Mouse (Mus musculus) cortical plate, adult 2 months (tissue): ENCODE measurements at regions not wholly inside any gene's neighbourhood (a gene's known extent, or its start where the extent isn't known, plus 50 kb on each side); places are given as distances from the start of the nearest gene placed in this dataset.

Experiments used
- CTCF ChIP-seq: fragments of 200-500 bp; IDR thresholded peaks from 2 replicates; pipeline ENCODE4 v1.5.1; 2011; ENCODE audit warnings: mild to moderate bottlenecking, control low read depth, low read length; ENCODE audit not compliant: insufficient read depth; ENCODE audit errors: extremely low read depth
- POLR2A ChIP-seq: fragments of 200-500 bp; IDR thresholded peaks from 2 replicates; pipeline ENCODE4 v1.6.1; 2011; ENCODE audit warnings: mild to moderate bottlenecking, low read length, control low read depth; ENCODE audit not compliant: insufficient read depth; ENCODE audit errors: extremely low read depth

DNA sequence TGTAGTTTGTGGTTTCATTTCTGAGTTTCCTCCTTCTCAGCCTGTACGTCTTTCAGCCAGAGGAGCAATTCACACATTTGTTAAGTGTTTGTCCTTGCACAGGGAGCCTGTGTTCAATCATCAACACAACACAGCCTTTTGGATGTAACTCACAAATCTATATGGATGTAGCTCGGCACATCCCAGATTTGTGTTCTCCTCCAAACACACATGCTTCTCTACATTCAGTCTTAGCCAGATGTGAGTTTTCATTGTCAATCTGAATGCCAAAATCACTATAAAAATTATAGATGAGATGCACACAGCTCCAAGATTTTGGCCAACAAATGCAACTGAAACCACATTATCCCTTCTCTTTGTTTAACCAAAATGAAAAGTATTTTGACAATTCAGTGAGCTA lies 380.9 kb downstream of the Gm9195 start:
- TF ChIP-seq CTCF (no peak), POLR2A (no peak)
